17 mouse cellular contexts compared by ENCODE assay signal in the genomic region with DNA sequence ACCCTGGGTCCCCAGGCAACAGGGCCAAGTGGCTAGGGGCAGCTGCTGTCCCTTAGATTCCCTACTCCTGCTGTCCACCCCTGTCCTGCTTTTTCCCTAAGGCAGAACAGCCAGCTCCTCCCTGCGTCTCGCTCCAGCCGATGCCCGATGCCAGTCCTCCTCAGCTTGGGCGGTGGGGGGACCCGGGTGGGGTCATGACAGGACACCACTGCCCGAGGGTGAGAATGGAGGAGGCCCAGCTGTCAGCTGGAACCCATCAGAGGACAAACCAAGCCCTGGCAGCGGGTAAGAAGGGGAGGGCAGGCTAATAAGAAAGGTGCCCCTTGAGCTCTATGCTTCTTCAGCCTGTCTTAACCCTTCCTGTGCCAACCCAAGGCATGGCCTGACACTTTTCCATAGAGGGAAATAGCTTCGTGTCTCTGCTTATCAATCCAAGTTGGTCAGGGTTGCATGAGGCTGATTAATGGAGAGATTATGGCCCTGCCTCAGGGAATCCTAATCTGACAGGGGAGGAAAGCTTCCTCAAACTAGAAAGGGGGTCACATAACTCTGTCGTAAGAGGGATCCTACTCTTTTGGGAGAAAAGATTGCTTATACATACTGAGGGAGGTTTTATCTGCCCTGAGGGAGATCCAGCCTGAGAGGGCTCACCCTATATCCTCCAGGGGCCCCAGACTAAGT. TPM values are rescaled to one million over a fixed set of nuclear protein-coding genes. Genes with fewer than 3 reads are reported as not detected.
DNase-seq lines count a peak whose midpoint lies in the region; ATAC-seq lines count a peak whose summit lies in the region.
"Had no signal": no experiment of that assay in that cellular context is flagged by ENCODE, and none has a peak within 500 bp of the region (broad histone marks: within the 10 kb centered on the region; RNA-seq: fewer than 3 reads in every experiment).

No protein-coding gene starts in this region.

- DNase-seq in heart, postnatal 10 days: peak; percentile 38 to 49
- no peak for DNase-seq in heart, postnatal 25 days (ENCODE audit: low spot score)
- DNase-seq in left cerebral cortex, postnatal 4 days: peak; percentile 71
- no peak for DNase-seq in left cerebral cortex, adult 11 months (ENCODE audit: low spot score)
- DNase-seq in heart, postnatal 14 days: peak; percentile 45 to 53
- DNase-seq: cerebellum, adult 9-11 months; kidney, postnatal 36 days; liver, embryonic 13.5 days; spleen, adult 18-20 months had no signal

- H3K4me1 ChIP-seq in embryonic facial prominence, embryonic 13.5 days: peaks cover 35% of the 10 kb centered on the region
- H3K4me1 ChIP-seq in midbrain, embryonic 15.5 days: 0 out of 2 replicates have a peak, but pooled peaks cover 5% of the 10 kb centered on the region

- H3K4me2 ChIP-seq in embryonic facial prominence, embryonic 13.5 days: no peak overlapping the region
- H3K4me2 ChIP-seq in midbrain, embryonic 15.5 days: no peak overlapping the region
- H3K4me2 ChIP-seq: liver, embryonic 13.5 days had no signal

- no peak overlapping the region for H3K4me3 ChIP-seq in embryonic facial prominence, embryonic 13.5 days
- no peak overlapping the region for H3K4me3 ChIP-seq in midbrain, embryonic 15.5 days
- H3K4me3 ChIP-seq: liver, embryonic 13.5 days had no signal

- no peaks in the 10 kb centered on the region for H3K36me3 ChIP-seq in embryonic facial prominence, embryonic 13.5 days
- no peaks in the 10 kb centered on the region for H3K36me3 ChIP-seq in midbrain, embryonic 15.5 days (replicated peaks)
- H3K36me3 ChIP-seq: liver, embryonic 13.5 days had no signal

- H3K9me3 ChIP-seq in embryonic facial prominence, embryonic 13.5 days: no peaks in the 10 kb centered on the region
- no peaks in the 10 kb centered on the region for H3K9me3 ChIP-seq in midbrain, embryonic 15.5 days
- H3K9me3 ChIP-seq: liver, embryonic 13.5 days had no signal

- intact Hi-C loops in heart, postnatal 10 days (cut with DNase I): no loop called here
- intact Hi-C loops in heart, postnatal 25 days (cut with DNase I): no loop called here
- intact Hi-C loops in left cerebral cortex, postnatal 4 days (cut with DNase I): no loop called here
- intact Hi-C loops in heart, postnatal 14 days (cut with DNase I): no loop called here

- H3K9ac ChIP-seq in embryonic facial prominence, embryonic 13.5 days: 0 out of 2 replicates have a peak overlapping the region, but pooled peaks have one; percentile 11
- H3K9ac ChIP-seq in midbrain, embryonic 15.5 days: no peak overlapping the region
- H3K9ac ChIP-seq: liver, embryonic 13.5 days had no signal

- 27% methylated on average over 10 of the region's 10 CpGs for WGBS in embryonic facial prominence, embryonic 13.5 days
- 60% methylated on average over 10 of the region's 10 CpGs for WGBS in midbrain, embryonic 15.5 days

- ATAC-seq in embryonic facial prominence, embryonic 13.5 days (ENCODE audit: insufficient number of reproducible peaks, insufficient read depth, low FRiP score, low TSS enrichment, low read depth): no peak
- no peak for ATAC-seq in midbrain, embryonic 15.5 days (replicated peaks)
- ATAC-seq: hindbrain, embryonic 16.5 days; Patski had no signal

- H3K27me3 ChIP-seq in embryonic facial prominence, embryonic 13.5 days: no peaks in the 10 kb centered on the region
- H3K27me3 ChIP-seq in midbrain, embryonic 15.5 days (replicated peaks): no peaks in the 10 kb centered on the region
- H3K27me3 ChIP-seq: Patski had no signal

- H3K27ac ChIP-seq in embryonic facial prominence, embryonic 13.5 days: no peak overlapping the region
- no peak overlapping the region for H3K27ac ChIP-seq in midbrain, embryonic 15.5 days
- H3K27ac ChIP-seq: liver, embryonic 13.5 days had no signal

RNA-seq across cellular contexts. Expression of a gene that starts 27.5 kb away (rescaled TPM):
- total RNA-seq in heart, postnatal 10 days (2021): not detected
- under 1 TPM; 0.55 to 0.75 TPM for total RNA-seq in heart, postnatal 25 days (2021)
- not detected for total RNA-seq in left cerebral cortex, postnatal 4 days (2021)
- not detected in 2 replicates for polyA plus RNA-seq in embryonic facial prominence, embryonic 13.5 days (2015; fragmentation: Nextera tagmentation; extraction: Ambion mirVana)
- under 1 TPM in 1 of 2 experiments, not detected in 1; 0.60 TPM for total RNA-seq in heart, postnatal 14 days (2021)
- polyA plus RNA-seq in midbrain, embryonic 15.5 days (2015; fragmentation: Nextera tagmentation; extraction: Ambion mirVana): 0.61 TPM in 1 of 2 replicates, not detected in the other
- total RNA-seq: gastrocnemius, postnatal 4 days; left cerebral cortex, postnatal 10 days; megakaryocyte-erythroid progenitor cell, adult 5-6 weeks had no signal
- polyA plus RNA-seq: embryonic facial prominence, embryonic 11.5 days; liver, embryonic 13.5 days; Patski had no signal

Comparison
In these comparisons a context has a peak if more than half of its experiments do, and no peak if none do; other contexts are left out.
1. DNase-seq: peak in heart, postnatal 10 days (2 of 2), left cerebral cortex, postnatal 4 days (single experiment) and heart, postnatal 14 days (2 of 2); none in heart, postnatal 25 days (single experiment) and left cerebral cortex, adult 11 months (single experiment).